Mouse (Mus musculus): ENCODE results near the gene Fam120a.

GRCm38 (mm10) chr13:48845308-48845707, 122.5 kb downstream of the Fam120a start:
- TF ChIP-seq CEBPB (IDR thresholded peaks at IDR 0.05; ENCODE audit: insufficient read depth, poor library complexity, severe bottlenecking) (no peak), POLR2A (IDR thresholded peaks at IDR 0.05; ENCODE audit: insufficient read length, low read depth) (no peak), MYOG (IDR thresholded peaks at IDR 0.05; ENCODE audit: control insufficient read depth in 1 of 3, insufficient read depth in 1 of 3, insufficient read length in 2 of 3, low read depth in 2 of 3) (no peak), USF1 (IDR thresholded peaks at IDR 0.05; ENCODE audit: low read depth) (no peak), TCF12 (IDR thresholded peaks at IDR 0.05; ENCODE audit: insufficient read depth, poor library complexity, severe bottlenecking) (no peak), MYOD1 (IDR thresholded peaks at IDR 0.05; ENCODE audit: control insufficient read depth in 1 of 3, insufficient read length in 2 of 3, low read depth in 2 of 3) (no peak), MAX (IDR thresholded peaks at IDR 0.05; ENCODE audit: low read depth) (no peak), SRF (IDR thresholded peaks at IDR 0.05; ENCODE audit: control insufficient read depth, insufficient read length, low read depth) (no peak), E2F4 (IDR thresholded peaks at IDR 0.05; ENCODE audit: insufficient read depth) (no peak), TCF3 (IDR thresholded peaks at IDR 0.05; ENCODE audit: insufficient read length, low read depth) (no peak), POLR2AphosphoS2 (IDR thresholded peaks at IDR 0.05; ENCODE audit: insufficient read length, low read depth) (no peak)

All from myocyte (in vitro differentiated cells).